Mouse (Mus musculus): ENCODE results near the gene Pip5kl1.
A peak's percentile ranks its signal among the peaks of the same experiment; 100 is the strongest.

The Pip5kl1 gene

DNA sequence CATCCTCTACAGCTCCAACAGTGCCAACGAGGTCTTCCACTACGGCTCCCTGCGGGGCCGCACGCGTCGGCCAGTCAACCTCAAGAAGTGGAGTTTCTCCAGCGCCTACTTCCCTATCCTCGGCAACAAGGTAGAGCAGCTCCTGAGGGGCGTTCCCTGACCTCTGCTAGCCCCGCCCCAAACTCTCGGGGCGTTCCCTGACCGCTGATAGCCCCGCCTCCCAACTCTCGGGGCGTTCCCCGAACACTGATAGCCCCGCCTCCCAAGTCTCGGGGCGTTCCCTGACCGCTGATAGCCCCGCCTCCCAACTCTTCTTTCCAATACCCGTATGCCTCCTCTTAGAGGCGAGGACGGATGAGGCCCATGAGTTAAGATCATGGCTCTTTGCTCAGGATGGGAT lies 37.7 kb downstream of the Pip5kl1 start:
- no peak for DNase-seq (ENCODE audit: low spot score in 2 of 2)

GRCm38 (mm10) chr2:32617109-32617508 lies 42.5 kb downstream of the Pip5kl1 start:
- DNase-seq (ENCODE audit: low spot score in 2 of 2): no peak

DNA sequence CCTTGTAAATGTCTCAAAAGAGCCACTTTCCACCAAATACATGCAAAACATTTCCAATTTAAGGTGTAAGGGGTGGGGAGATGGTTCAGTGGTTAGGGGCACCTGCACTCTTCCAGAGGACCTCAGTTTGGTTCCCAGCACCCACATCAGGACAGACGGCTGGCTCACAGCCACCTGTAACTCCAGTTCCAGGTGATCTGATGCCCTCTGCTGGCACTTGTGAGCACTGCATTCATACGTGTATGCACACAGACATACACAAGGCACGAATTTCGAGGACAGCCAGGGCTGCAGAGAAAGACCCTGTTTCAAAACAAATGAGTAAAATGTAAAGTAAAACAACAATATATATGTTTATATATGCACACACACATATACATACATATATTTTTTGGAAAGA lies 43.0 kb downstream of the Pip5kl1 start:
- no peak for DNase-seq (ENCODE audit: low spot score in 2 of 2)

- no peak for DNase-seq (ENCODE audit: low spot score in 2 of 2)
Measured at GRCm38 (mm10) chr2:32618051-32618450, 43.5 kb downstream of the Pip5kl1 start.

GRCm38 (mm10) chr2:32620682-32621516 lies 46.3 kb downstream of the Pip5kl1 start:
- DNase-seq (ENCODE audit: low spot score in 2 of 2): no peak

GRCm38 (mm10) chr2:32621517-32621859 lies 46.9 kb downstream of the Pip5kl1 start, which contains the start of gene Ak1:
Ak1 (plus strand) TSS chr2:32621758.
- DNase-seq (ENCODE audit: low spot score in 2 of 2): no peak

DNA sequence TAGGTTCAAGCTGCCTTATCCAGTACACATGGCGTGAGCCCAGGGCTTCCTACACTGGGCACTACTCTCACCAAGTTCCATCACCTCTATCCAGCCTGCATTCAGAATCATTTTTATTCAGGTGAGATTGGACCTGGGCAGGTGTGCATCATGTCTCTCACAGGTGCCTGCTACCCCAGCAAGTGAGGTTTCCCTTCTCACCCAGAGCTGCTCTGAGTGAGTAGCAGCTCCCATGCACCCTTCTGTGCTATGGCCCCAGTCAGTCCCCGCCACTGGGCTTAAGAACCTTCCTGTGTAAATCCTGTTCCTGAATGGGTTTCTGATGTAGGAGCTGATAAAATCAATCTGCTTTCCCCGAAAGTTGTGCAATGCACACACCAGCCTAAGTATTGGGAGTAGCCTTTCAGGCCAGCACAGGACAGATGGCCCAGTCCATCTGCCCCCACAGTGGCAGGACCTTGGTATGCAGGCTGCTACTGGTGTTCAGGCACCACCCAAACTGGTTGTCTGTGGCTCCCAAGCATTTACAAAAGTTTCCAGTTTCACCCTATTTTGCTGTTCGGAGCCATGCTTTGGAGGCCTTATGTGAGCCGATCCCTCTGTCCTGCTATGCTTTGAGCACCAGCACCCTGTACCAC lies 49.6 kb downstream of the Pip5kl1 start:
- no peak for DNase-seq (ENCODE audit: low spot score in 2 of 2)

DNA sequence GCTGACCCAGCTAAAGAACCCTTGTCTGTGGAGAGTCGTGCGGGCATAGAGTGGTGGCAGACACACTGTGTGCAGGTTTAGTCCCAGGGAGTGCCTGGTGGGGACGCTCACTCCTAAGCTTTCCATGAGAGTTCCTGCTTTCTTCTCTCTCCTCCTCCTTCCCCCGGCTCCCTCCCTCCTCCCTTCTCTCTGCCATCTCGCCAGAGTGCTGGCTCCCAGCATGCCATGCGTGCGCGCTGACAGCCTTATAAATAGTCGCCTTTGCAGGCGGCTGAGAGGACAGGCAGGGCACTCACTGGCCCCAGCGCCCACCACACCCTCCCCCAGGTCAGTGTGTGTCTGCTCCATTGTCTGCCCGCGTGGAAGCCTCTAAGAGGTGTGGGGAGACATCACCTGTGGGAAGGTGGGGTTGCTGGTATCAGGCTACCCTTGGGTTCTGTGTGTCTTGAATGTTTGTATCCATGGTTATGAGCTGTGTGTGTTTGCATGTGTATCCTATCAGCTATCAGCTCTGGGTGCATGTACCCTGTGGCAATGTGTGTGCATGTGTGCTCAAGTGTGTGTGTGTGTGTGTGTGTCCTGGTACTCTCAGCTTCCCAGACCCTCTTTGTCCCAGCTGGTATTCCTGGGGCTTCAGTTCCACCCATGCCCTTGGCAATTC lies 50.7 kb downstream of the Pip5kl1 start:
- no peak for DNase-seq (ENCODE audit: low spot score in 2 of 2)

GRCm38 (mm10) chr2:32625873-32626694 lies 51.5 kb downstream of the Pip5kl1 start:
- no peak for DNase-seq (ENCODE audit: low spot score in 2 of 2)

GRCm38 (mm10) chr2:32627266-32628043 lies 52.9 kb downstream of the Pip5kl1 start:
- DNase-seq (ENCODE audit: low spot score in 2 of 2): no peak

GRCm38 (mm10) chr2:32628044-32628550 lies 53.5 kb downstream of the Pip5kl1 start:
- DNase-seq (ENCODE audit: low spot score in 2 of 2): no peak

GRCm38 (mm10) chr2:32628729-32629128 lies 54.1 kb downstream of the Pip5kl1 start:
- DNase-seq (ENCODE audit: low spot score in 2 of 2): no peak

- DNase-seq (ENCODE audit: low spot score in 2 of 2): no peak
Measured at GRCm38 (mm10) chr2:32629276-32629976, 54.8 kb downstream of the Pip5kl1 start.

DNA sequence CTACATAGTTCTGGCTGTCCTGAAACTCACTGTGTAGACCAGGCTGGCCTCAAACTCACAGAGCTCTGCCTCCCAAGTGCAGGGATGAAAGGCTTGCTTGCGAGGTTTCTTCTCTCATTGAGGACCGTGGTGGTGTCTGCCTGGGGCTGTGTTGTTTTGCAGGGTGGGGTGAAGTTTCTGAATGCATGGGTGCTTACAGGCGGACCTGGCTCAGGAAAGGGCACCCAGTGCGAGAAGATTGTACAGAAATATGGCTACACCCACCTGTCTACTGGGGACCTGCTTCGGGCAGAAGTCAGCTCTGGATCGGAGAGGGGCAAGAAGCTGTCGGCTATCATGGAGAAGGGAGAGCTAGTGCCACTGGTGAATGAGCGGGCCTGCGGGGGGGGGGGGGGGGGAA lies 55.4 kb downstream of the Pip5kl1 start:
- DNase-seq (ENCODE audit: low spot score in 2 of 2): no peak

GRCm38 (mm10) chr2:32631046-32631445 lies 56.4 kb downstream of the Pip5kl1 start:
- no peak for DNase-seq (ENCODE audit: low spot score in 2 of 2)

DNA sequence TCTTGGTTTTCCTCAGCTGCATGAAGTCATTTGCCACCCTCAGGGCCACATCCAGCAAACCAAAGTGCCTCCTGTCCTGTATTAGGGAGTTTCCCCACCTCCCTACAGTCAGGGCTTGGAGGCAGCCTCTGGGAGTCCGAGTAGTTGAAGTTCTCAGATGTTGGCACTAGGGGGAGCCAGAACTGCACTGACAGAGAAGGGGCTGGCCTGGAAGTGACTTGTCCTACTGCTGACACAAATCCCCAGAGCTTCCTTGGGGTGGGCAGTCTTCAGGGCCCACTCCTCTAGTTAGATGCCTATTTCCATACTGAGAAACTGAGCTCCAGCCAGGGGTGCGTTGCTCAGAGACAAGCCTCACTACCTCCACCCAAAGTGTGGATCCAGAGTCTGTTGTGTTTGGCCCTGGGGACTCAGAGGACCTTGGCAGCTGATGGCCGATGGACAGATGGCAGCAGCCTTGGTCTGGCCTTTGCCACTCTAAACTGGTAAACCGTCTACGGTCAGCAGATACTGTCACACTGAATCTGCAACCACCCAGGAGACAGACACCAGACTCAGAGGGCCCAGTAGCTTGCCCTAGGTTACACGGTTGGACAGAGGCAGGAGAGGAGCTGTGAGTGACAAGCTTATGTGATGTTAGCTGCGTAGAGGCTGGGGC lies 57.3 kb downstream of the Pip5kl1 start:
- DNase-seq (ENCODE audit: low spot score in 2 of 2): peak; percentile 64 to 84
